Mouse (Mus musculus) hindbrain, embryonic 16.5 days (tissue): Measurements from ENCODE around the gene Gtse1. TPM values are rescaled to one million over a fixed set of nuclear protein-coding genes. Genes with fewer than 3 reads are reported as not detected.

ENCODE experiments used
- ATAC-seq: fragments of 200-750 bp; cut with Nextera tagmentation; 2 replicates; pipeline ENCODE4 v1.8.0; 2017; ENCODE audit warnings: moderate TSS enrichment, moderate library complexity
- H3K27ac ChIP-seq: fragments of 300-500 bp; sonication (generic); 2 replicates; pipeline ENCODE4 v1.5.1; 2014; ENCODE audit warnings: low read depth, mild to moderate bottlenecking, control low read depth, low read length, moderate library complexity
- H3K27me3 ChIP-seq: fragments of 300-500 bp; sonication (generic); replicated peaks from 2 replicates; pipeline ENCODE4 v1.6.1; 2014; ENCODE audit warnings: low read length; ENCODE audit not compliant: control insufficient read depth, insufficient read depth
- H3K36me3 ChIP-seq: fragments of 300-500 bp; sonication (generic); 2 replicates; pipeline ENCODE4 v1.6.1; 2014; ENCODE audit warnings: mild to moderate bottlenecking, low read length, moderate library complexity, mixed read lengths; ENCODE audit not compliant: control insufficient read depth, insufficient read depth
- H3K4me1 ChIP-seq: fragments of 300-500 bp; sonication (generic); 2 replicates; pipeline ENCODE4 v1.6.1; 2014; ENCODE audit warnings: low read depth, low read length; ENCODE audit not compliant: control insufficient read depth, insufficient read depth
- H3K4me2 ChIP-seq: fragments of 300-500 bp; sonication (generic); 2 replicates; pipeline ENCODE4 v1.6.1; 2014; ENCODE audit warnings: mild to moderate bottlenecking, low read length, control low read depth, moderate library complexity
- H3K4me3 ChIP-seq: fragments of 300-500 bp; sonication (generic); 2 replicates; pipeline ENCODE4 v1.5.1; 2014; ENCODE audit warnings: mild to moderate bottlenecking, low read length, control low read depth, moderate library complexity
- H3K9ac ChIP-seq: fragments of 300-500 bp; sonication (generic); 2 replicates; pipeline ENCODE4 v1.6.1; 2014; ENCODE audit warnings: low read depth, mild to moderate bottlenecking, control low read depth, low read length, moderate library complexity
- H3K9me3 ChIP-seq: fragments of 300-500 bp; sonication (generic); 2 replicates; pipeline ENCODE4 v1.6.1; 2014; ENCODE audit warnings: mild to moderate bottlenecking, low read length, moderate library complexity; ENCODE audit not compliant: control insufficient read depth
- WGBS: fragments of 180-500 bp; shearing (Covaris S2); extraction: QIAGEN DNeasy Blood & Tissue Kit; methylation state at CpG from one replicate; pipeline ENCODE4 v1.1.7; 2014; 5-methylcytosine and 5-hydroxymethylcytosine counted together
- polyA plus RNA-seq: library from polyadenylated mRNA; unstranded; fragments of >200 nt; fragmentation: Nextera tagmentation; extraction: Ambion mirVana; gene quantifications from 2 replicates; pipeline ENCODE4 v1.2.1, GENCODE M21; 2015

The Gtse1 gene
- polyA plus RNA-seq, 1 experiment from 2014 or later = 6.2 TPM

- no peak overlapping the region for H3K9ac ChIP-seq
- no peak overlapping the region for H3K4me3 ChIP-seq
- no peak overlapping the region for H3K27ac ChIP-seq
- no peaks in the 10 kb centered on the region for H3K9me3 ChIP-seq
- H3K4me2 ChIP-seq = no peak overlapping the region
- H3K27me3 ChIP-seq = no peaks in the 10 kb centered on the region
- ATAC-seq = peak; percentile 24; the same call in 1 of the 2 replicates
- 42% methylated on average over 10 of the region's 10 CpGs for WGBS
- peaks cover 22% of the 10 kb centered on the region for H3K36me3 ChIP-seq
- H3K4me1 ChIP-seq = peaks cover 4% of the 10 kb centered on the region; the same call in 1 of the 2 replicates
Measured at GRCm38 (mm10) chr15:85891971-85892370, 32.4 kb downstream of the Gtse1 start.

- ATAC-seq = peak; percentile 84
- WGBS = 39% methylated on average over 13 of the region's 13 CpGs
- Histone ChIP-seq H3K27me3 (no peaks in the 10 kb centered on the region), H3K4me2 (no peak overlapping the region), H3K36me3 (peaks cover 23% of the 10 kb centered on the region), H3K27ac (peak overlapping the region; percentile 41; the same call in 1 of the 2 replicates), H3K9me3 (no peaks in the 10 kb centered on the region), H3K4me3 (no peak overlapping the region), H3K9ac (no peak overlapping the region), H3K4me1 (peaks cover 4% of the 10 kb centered on the region; the same call in 1 of the 2 replicates)
Measured at GRCm38 (mm10) chr15:85892498-85893118, 33.1 kb downstream of the Gtse1 start.

DNA sequence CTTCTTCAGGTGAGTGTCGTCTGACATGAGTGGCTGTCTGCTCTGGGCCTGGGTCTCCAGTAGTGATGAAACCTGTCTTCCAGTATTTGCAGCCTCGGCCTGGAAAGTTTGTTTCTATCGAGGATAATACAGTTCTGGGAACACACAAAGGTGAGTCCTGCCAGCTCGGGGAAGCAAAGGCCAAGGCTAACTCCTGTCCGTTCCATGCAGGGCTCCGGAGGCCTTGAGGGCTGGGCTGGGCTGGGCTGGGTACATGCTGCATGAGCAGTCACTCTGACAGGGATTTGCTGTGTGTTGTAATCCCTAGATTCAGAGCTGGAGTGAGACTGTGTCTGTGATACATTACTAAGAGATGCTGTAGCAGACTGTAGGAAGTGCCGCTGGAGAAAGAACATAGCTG, 34.3 kb downstream of the Gtse1 start:
- no peak overlapping the region; the same call in 1 of the 2 replicates for H3K27ac ChIP-seq

GRCm38 (mm10) chr15:85896284-85896683, 36.7 kb downstream of the Gtse1 start:
- Histone ChIP-seq H3K4me2 (no peak overlapping the region), H3K4me3 (no peak overlapping the region), H3K4me1 (peaks cover 4% of the 10 kb centered on the region; the same call in 1 of the 2 replicates), H3K9ac (no peak overlapping the region), H3K27ac (no peak overlapping the region), H3K9me3 (no peaks in the 10 kb centered on the region), H3K27me3 (no peaks in the 10 kb centered on the region), H3K36me3 (peaks cover 30% of the 10 kb centered on the region)
- WGBS = 13% methylated on average over 8 of the region's 8 CpGs
- ATAC-seq = peak; percentile 16; the same call in 1 of the 2 replicates

More for the DNA sequence above, 34.3 kb downstream of the Gtse1 start:
- no peak overlapping the region for H3K4me3 ChIP-seq
- no peaks in the 10 kb centered on the region for H3K9me3 ChIP-seq
- ATAC-seq = no peak
- H3K4me1 ChIP-seq = peaks cover 4% of the 10 kb centered on the region; the same call in 1 of the 2 replicates
- peak overlapping the region; percentile 8; the same call in 1 of the 2 replicates for H3K9ac ChIP-seq
- H3K4me2 ChIP-seq = no peak overlapping the region
- 91% methylated on average over 7 of the region's 7 CpGs for WGBS
- H3K27me3 ChIP-seq = no peaks in the 10 kb centered on the region
- peaks cover 30% of the 10 kb centered on the region for H3K36me3 ChIP-seq

DNA sequence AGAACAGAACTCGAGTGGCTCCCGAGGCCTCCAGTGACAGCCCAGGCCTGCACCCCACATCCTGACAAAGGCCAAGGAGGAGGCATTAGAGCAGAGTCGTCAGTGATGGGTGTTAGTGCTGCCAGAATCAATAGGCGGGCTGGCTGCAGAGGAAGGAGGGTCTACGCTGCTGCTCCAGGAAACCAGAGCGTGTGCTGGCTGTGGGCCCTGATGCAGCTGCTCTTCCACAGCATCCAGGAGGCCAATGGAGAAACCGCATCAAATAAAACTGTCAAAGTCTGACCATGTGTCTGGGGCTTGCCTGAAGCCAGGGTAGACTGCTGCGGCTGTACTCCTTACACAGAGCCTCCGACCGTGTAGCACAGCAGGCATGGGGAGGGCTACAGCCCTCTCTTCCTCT, 37.6 kb downstream of the Gtse1 start:
- no peak overlapping the region for H3K4me2 ChIP-seq
- H3K9me3 ChIP-seq = no peaks in the 10 kb centered on the region
- peaks cover 30% of the 10 kb centered on the region for H3K36me3 ChIP-seq
- ATAC-seq = no peak
- 76% methylated on average over 10 of the region's 10 CpGs for WGBS
- H3K27ac ChIP-seq = no peak overlapping the region
- H3K4me1 ChIP-seq = peaks cover 4% of the 10 kb centered on the region; the same call in 1 of the 2 replicates
- no peak overlapping the region for H3K9ac ChIP-seq
- H3K27me3 ChIP-seq = no peaks in the 10 kb centered on the region
- H3K4me3 ChIP-seq = no peak overlapping the region

GRCm38 (mm10) chr15:85899396-85899795, 39.9 kb downstream of the Gtse1 start:
- H3K9ac ChIP-seq = no peak overlapping the region
- no peak for ATAC-seq
- no peaks in the 10 kb centered on the region; the same call in 1 of the 2 replicates for H3K4me1 ChIP-seq
- no peaks in the 10 kb centered on the region for H3K9me3 ChIP-seq
- H3K4me3 ChIP-seq = no peak overlapping the region
- H3K27ac ChIP-seq = no peak overlapping the region
- no peaks in the 10 kb centered on the region for H3K27me3 ChIP-seq
- H3K36me3 ChIP-seq = peaks cover 23% of the 10 kb centered on the region; the same call in 1 of the 2 replicates
- no peak overlapping the region for H3K4me2 ChIP-seq
- WGBS = 47% methylated on average over 6 of the region's 6 CpGs

DNA sequence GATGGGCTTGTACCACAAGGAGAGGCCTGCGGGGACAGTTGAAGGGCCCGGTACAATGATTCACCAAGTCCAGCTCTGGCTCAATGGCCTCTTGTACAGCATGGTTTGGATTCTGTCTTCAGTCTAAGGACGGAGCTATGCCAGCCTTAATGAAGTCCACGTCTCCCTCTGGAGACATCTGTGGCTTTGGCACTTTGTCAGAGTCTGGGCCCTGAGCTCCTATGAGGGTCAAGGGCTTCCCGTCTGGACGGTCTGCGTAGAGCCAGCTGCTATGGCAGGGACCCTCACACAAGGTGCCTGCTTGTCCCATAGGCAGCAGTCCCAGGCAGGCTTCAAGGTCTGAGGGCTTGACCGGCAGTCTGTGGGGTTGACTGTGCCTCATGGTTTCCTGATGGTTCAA, 40.8 kb downstream of the Gtse1 start:
- Histone ChIP-seq H3K9me3 (no peaks in the 10 kb centered on the region), H3K27me3 (no peaks in the 10 kb centered on the region), H3K27ac (no peak overlapping the region), H3K36me3 (peaks cover 14% of the 10 kb centered on the region; the same call in 1 of the 2 replicates), H3K4me2 (no peak overlapping the region), H3K9ac (no peak overlapping the region), H3K4me3 (no peak overlapping the region), H3K4me1 (no peaks in the 10 kb centered on the region; the same call in 1 of the 2 replicates)
- WGBS = 73% methylated on average over 8 of the region's 8 CpGs
- no peak for ATAC-seq

- Histone ChIP-seq H3K36me3 (peaks cover 12% of the 10 kb centered on the region; the same call in 1 of the 2 replicates), H3K9me3 (no peaks in the 10 kb centered on the region), H3K4me2 (no peak overlapping the region), H3K27me3 (no peaks in the 10 kb centered on the region), H3K27ac (no peak overlapping the region), H3K4me1 (no peaks in the 10 kb centered on the region; the same call in 1 of the 2 replicates), H3K4me3 (no peak overlapping the region), H3K9ac (no peak overlapping the region)
- no peak for ATAC-seq
- WGBS = 83% methylated on average over 12 of the region's 12 CpGs
Measured at GRCm38 (mm10) chr15:85900801-85901200, 41.3 kb downstream of the Gtse1 start.

DNA sequence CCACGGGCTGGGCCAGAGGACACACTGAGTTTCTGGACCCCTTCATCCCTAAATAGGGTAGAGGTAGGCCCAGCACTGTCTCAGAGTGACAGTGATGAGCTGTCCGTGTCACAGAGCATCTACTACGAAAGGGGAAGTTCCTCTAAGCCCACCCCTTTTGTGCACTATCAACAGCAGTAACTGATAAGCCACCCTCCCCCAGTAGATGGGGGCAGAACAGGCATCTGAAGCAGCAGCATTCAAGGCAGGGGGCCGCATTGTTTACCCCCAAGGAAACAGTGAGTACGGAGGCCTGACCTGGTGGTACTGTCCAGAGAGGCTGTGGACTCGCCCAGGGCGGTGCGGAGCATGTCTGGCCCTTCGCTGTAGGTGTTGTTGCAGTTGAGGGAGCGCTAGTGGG, 43.0 kb downstream of the Gtse1 start:
- no peaks in the 10 kb centered on the region for H3K9me3 ChIP-seq
- ATAC-seq = no peak
- no peak overlapping the region for H3K4me3 ChIP-seq
- H3K36me3 ChIP-seq = 0 out of 2 replicates have a peak, but pooled peaks cover 8% of the 10 kb centered on the region
- no peak overlapping the region for H3K4me2 ChIP-seq
- 85% methylated on average over 10 of the region's 10 CpGs for WGBS
- no peak overlapping the region for H3K27ac ChIP-seq
- no peak overlapping the region for H3K9ac ChIP-seq
- H3K27me3 ChIP-seq = no peaks in the 10 kb centered on the region
- H3K4me1 ChIP-seq = no peaks in the 10 kb centered on the region
